Mouse (Mus musculus) myocyte (in vitro differentiated cells): ENCODE measurements at regions not wholly inside any gene's neighbourhood (a gene's known extent, or its start where the extent isn't known, plus 50 kb on each side); places are given as distances from the start of the nearest gene placed in this dataset.

Source experiments
- MAX ChIP-seq: IDR thresholded peaks from one replicate; pipeline ENCODE4 v1.6.1; 2011; ENCODE audit warnings: low read depth, mild to moderate bottlenecking, control low read depth
- POLR2A ChIP-seq: IDR thresholded peaks from one replicate; pipeline ENCODE4 v1.6.1; 2011; ENCODE audit warnings: low read depth, mild to moderate bottlenecking, control low read depth, moderate library complexity; ENCODE audit not compliant: insufficient read length
- REST ChIP-seq: IDR thresholded peaks from one replicate; pipeline ENCODE4 v1.6.1; 2011; ENCODE audit warnings: mild to moderate bottlenecking, control low read depth, moderate library complexity; ENCODE audit not compliant: insufficient read depth, insufficient read length
- SRF ChIP-seq: IDR thresholded peaks from one replicate; pipeline ENCODE4 v1.6.1; 2011; ENCODE audit warnings: low read depth; ENCODE audit not compliant: control insufficient read depth, insufficient read length
- TCF12 ChIP-seq: IDR thresholded peaks from one replicate; pipeline ENCODE4 v1.6.1; 2011; ENCODE audit warnings: mild to moderate bottlenecking, control low read depth; ENCODE audit not compliant: poor library complexity, insufficient read depth, severe bottlenecking
- USF1 ChIP-seq: IDR thresholded peaks from one replicate; pipeline ENCODE4 v1.6.1; 2011; ENCODE audit warnings: low read depth, mild to moderate bottlenecking, control low read depth, moderate library complexity

GRCm38 (mm10) chr1:107900449-107900848 is 310.6 kb downstream of the Serpinb8 start:
- TF ChIP-seq POLR2A (no peak), SRF (no peak), MAX (no peak), USF1 (no peak), TCF12 (no peak), REST (no peak)
